Mouse (Mus musculus) thymus, postnatal 14 days (tissue): ENCODE measurements around the gene Map3k9.

Source experiments
- DNase-seq: peaks from one replicate; pipeline ENCODE4 v3.0.0; 2021

Map3k9 gene

DNA sequence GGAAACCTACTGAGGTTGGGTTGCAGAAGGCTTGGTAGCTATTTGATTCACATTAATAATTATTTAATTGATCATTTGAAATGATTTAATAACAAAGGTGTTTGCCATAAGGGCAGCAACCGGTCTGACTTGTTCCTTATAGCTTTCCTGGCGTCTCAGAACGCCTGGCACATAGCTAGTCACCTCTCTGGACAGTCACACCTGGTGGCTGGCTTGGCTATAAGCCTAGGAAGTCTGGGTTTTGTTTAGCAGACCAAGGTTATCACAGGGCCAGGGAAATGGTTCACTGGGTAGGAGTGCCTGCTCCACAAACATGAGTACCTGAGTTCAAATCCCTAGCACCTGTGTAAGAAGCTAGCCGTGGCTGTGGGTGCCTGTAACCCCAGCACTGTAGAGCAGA is 2.3 kb upstream of the Map3k9 start:
- no peak for DNase-seq

- DNase-seq = no peak
These were observed 1.6 kb upstream of the Map3k9 start for GRCm38 (mm10) chr12:81782606-81783005.

GRCm38 (mm10) chr12:81780271-81781093 is 493 bp downstream of the Map3k9 start:
- peak; percentile 46 for DNase-seq

GRCm38 (mm10) chr12:81779831-81780230 is 1.1 kb downstream of the Map3k9 start:
- peak; percentile 34 for DNase-seq

DNA sequence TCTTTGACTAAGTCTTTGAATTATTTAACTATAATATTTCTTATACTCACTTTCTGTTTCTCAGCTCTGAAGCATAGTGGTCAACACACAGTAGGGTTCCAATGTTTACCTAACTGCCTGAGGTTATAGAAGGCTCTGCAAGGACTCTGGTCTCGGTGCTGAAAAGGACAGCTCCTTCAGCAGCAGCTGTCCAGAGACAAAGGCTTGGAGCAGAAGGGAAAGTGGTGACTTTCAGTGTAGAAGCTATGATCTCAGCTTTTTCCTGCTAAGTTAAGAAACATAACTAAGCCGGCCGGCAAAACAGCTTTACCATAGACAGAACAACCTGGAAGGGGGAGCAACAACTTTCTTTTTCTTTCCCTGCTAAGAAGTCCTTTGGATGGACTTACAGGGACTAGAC is 4.8 kb downstream of the Map3k9 start:
- DNase-seq = no peak

- no peak for DNase-seq
These were observed 5.3 kb downstream of the Map3k9 start for GRCm38 (mm10) chr12:81775641-81776040.

DNA sequence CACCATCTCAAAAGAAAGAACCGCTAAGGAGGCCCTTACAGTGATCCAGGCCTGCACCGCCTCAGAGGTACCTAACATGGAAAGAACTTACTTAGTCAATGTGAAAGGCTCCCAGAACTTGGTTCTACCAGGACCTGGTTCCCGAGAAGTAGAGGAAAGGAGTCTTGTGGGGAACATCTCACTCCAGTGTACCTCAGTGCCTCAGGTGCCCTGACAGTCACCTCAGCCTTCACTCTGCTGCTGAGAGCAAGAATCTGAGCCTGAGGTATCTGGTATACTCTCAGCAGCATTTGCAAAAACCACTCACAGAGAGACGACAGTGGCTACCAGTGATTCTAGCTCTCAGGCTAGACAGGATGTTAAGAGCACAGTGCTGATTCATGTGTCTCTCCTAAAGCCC is 6.8 kb downstream of the Map3k9 start:
- DNase-seq = no peak

- no peak for DNase-seq
These were observed 11.5 kb downstream of the Map3k9 start for GRCm38 (mm10) chr12:81769458-81769857.

GRCm38 (mm10) chr12:81765386-81765785 is 15.6 kb downstream of the Map3k9 start:
- DNase-seq = no peak

- no peak for DNase-seq
These were observed 16.6 kb downstream of the Map3k9 start for GRCm38 (mm10) chr12:81764370-81764769.

DNA sequence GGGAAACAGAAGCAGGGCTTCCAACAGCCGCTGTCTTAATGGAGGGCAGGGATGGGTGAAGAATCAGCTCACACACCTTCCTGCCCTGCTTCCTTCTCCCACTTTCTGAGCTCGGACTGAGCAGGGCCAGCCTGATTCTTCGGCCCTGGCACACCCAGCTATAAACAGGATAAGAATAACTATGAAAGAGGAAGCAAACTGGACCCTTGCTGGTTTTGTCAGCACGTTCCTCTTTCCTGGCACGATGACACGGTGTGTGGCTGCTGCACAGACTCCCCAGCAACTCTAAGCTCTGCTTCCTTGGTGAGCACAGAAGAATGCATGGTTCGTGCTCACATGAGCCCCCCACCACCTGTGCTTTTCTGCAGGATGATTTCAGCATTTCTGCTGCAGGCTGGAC is 26.3 kb downstream of the Map3k9 start:
- no peak for DNase-seq

DNA sequence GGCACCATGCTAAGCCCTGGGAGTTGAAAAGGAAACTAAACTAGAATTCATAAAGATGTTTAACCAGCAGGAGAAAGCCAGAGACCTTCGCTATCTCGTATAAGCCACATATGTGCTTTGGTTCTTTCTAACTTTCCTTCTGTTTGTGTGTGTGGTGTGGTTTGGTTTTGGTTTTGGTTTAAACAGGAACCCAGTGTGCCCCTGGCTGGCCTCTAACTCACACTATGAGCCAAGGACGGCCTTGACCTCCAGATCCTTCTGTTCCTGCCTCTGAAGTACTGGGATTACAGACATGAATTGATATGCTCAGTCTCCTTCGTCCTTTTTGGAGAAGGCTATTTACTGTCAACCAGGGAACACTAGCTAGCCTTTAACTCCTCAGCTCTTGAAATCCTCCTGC is 29.9 kb downstream of the Map3k9 start:
- no peak for DNase-seq

DNA sequence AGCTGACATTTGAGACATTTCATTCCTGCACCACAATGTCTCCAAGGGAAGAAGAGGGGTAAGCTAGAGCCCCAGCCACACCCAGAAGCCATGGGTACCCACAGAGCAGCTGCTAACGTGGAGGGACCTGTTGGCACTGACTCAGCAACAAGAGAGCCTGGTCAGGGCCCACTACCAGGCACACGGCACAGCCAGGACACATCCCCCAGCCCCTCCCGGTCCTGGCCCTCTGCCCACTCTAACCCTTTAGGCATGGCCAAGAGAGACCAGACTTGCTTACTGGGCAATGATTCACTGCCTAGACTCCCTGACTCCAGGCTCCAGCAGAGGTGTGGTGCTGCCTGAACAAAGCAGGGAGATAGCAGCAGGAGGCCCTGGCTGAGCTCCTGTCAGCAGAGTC is 32.1 kb downstream of the Map3k9 start:
- no peak for DNase-seq

- DNase-seq = no peak
These were observed 32.9 kb downstream of the Map3k9 start for GRCm38 (mm10) chr12:81748021-81748576.

GRCm38 (mm10) chr12:81746400-81747024 is 34.5 kb downstream of the Map3k9 start:
- no peak for DNase-seq

DNA sequence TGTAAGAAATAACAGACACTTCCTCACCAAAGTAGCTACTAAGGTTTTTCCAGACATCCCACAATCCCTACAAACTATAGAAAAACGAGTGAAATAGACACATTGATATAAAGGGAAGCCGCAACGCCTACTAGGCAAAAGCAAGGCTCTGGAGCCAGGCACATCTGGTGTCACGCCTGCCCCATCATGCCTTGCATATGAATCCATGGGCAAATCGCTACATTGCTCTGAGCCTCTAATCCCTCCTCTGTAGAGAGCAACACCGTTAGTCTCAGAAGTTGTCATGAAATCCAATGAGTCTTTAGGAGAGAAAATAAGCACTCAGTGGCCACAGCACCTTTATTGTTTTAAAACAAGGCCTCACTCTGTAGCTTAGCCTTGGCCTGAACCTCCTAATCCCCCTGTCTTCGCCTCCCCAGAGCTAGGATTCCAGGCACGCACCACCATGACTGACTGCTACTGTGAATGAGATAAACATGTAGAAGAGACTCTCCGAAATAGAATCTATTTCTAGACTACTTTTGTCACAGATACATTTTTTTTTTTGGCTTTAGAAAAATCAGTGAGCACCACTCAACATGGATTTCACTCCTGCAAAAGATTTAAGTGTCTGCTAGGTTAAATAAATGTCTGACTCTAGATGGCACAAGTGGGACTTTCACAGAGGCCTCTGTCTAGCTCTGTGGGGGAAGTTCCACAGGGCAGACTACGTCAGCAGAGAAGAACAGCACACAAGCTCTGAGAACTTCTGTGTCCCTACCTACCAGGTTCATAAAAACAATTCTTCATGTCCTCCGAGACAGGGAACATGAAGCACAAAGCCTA is 45.5 kb downstream of the Map3k9 start:
- DNase-seq = no peak

DNA sequence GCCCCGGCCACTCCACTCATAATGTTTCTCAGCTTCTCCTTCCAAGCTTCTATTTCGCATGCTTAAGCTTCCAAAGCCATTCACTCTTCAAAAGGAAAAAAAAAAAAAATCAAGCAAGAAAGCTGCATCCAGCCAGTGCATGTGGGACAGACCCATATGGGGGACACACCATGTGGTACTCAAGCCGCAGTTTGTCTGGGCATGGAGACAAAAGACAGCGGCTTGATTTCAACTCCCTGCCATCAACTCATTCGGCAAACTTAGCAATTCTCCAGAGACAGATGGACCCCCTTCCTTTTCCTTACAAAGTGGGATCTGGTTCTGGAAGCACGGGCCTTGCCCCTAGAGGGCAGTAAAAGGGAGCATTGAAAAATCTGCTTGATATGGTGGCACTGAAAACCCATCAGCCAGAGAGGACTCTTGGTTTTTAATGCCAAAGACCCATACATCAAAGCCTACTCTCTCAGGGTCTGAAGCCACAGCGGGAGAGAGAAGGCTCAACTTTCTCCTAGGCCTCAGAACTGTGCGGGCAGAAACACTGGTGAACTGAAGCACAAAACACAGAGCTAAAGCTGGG is 54.6 kb downstream of the Map3k9 start:
- DNase-seq = no peak

GRCm38 (mm10) chr12:81724776-81725175 is 56.2 kb downstream of the Map3k9 start:
- no peak for DNase-seq

GRCm38 (mm10) chr12:81723375-81723774 is 57.6 kb downstream of the Map3k9 start:
- DNase-seq = no peak

GRCm38 (mm10) chr12:81719715-81720114 is 61.3 kb downstream of the Map3k9 start:
- DNase-seq = no peak

DNA sequence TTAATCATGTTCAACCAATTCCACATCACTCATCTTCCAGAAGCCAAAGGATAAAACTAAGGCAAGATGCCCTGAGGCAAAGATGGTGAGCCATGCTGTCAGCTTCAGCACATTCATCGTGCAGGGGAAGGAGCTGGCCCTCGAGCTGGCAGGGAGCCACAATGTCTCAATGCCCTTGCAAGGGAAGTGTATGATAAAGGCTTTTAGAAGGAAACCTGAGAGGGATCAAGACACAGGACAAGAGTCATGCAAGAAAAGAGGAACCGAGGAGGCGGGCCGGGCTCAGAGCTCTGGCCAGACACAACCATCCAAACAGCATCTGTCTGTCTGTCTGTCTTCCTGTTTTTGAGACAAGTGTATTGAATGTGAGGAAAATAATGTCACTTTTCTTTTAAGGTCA is 61.8 kb downstream of the Map3k9 start:
- DNase-seq = no peak

- DNase-seq = no peak
These were observed 68.4 kb downstream of the Map3k9 start for GRCm38 (mm10) chr12:81712618-81713017.

DNA sequence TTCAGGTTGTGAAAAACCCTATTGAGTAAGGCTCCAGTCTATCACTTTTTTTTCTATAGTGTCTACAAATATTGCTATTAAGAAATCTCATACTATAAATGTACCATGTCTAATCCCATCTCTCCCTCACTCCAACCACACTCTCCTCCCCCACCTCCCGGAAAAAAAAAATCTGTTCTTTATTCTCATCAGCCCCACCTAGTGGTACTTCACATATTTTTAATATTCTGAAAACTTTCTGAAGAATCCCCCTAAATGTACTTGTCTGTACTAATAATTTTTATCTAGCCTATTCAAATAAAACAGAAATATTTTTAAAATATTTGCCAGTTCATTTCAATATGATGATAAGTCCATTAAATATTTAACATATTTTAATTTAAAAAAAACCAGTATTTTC is 78.1 kb downstream of the Map3k9 start:
- no peak for DNase-seq
